Mouse (Mus musculus): ENCODE results near the gene Washc4.

DNA sequence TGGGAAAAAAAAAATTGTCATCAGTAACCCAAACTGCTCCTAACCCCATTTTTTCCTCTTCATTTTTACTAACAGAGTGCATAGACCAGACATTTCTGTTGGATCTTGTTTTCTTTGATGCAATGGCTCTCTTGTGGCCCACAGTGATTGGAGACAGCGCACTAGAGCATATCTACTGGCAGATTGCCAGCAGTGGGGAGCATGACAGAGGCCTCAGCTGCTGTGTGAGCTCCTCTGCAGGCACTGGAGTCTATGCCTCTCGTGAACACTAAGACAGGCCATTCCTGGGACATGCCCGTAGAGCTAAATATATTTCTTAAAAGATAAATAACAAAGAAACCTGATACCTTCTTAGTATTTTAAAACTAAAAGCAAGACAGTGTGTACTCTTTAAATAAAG is 3.5 kb upstream of the Washc4 start:
- TF ChIP-seq GATA1 (IDR thresholded peaks at IDR 0.05; ENCODE audit: borderline replicate concordance, low read length) (no peak), FLI1 (IDR thresholded peaks at IDR 0.05; ENCODE audit: low read length) (no peak)

Measured in megakaryocyte, embryonic 14.5 days (primary cell).